Mouse (Mus musculus): ENCODE measurements at regions not wholly inside any gene's neighbourhood (a gene's known extent, or its start where the extent isn't known, plus 50 kb on each side); places are given as distances from the start of the nearest gene placed in this dataset.

DNA sequence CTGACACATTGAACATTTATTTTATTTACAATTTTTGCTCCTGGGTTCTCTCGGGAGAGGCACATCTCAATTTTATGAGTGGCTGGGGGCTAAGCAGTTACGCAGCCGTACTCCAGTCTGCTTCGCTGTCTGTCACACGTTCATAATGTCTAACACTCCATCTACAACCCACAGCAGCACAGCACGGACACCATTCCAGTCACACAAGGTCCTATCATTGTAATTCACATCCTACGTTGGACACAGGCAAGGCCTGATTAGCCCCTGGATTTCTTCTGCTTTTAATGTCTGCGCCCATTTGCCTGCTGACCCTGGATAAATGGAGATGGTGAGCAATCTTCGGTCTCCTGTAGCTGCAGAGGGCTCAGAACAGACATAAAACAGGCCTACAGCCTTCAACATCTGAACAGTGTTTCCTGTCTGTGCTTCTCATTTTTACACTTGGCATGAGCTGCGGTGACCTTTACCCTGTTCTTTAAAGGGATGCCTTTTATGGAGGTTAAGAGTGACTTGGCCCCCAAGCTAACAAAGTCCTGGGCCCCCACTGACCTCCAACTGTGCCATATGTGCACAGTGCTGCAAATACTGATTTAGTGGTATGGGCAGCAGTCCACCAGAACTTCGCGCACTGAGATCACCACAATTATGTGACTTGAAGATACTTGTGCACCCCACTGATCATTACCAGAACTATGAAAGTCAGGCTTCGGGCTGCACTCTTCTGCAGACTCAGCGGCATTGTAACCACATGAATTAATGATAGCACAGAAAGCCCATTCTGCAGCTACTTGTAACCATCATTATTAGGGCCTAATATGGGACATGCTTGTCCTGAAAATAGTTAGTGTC is 281.9 kb upstream of the Epha3 start:
- DNase-seq (ENCODE audit: low read depth, low spot score), result no peak
- ChIA-PET CTCF (no interaction called here), POLR2A (no interaction called here)
- ATAC-seq, result no peak
- in situ Hi-C loops (cut with MboI; ENCODE audit: low pct_unique_long_range_greater_than_20kb), result no loop called here
- TF ChIP-seq CTCF (IDR thresholded peaks at IDR 0.05), result no peak
- no peaks in the 10 kb centered on the region for H3K27me3 ChIP-seq

Data from Patski (cell line).